Mouse (Mus musculus): ENCODE results near the gene Cep164.

The Cep164 gene

GRCm38 (mm10) chr9:45838069-45838433 lies 9.6 kb upstream of the Cep164 start:
- DNase-seq: no peak

GRCm38 (mm10) chr9:45833461-45833860 lies 5.0 kb upstream of the Cep164 start:
- DNase-seq: no peak

- DNase-seq: no peak
Observed at GRCm38 (mm10) chr9:45832898-45833297, 4.4 kb upstream of the Cep164 start.

GRCm38 (mm10) chr9:45829107-45829506 lies 616 bp upstream of the Cep164 start:
- DNase-seq: peak; percentile 75 to 82

- peak; percentile 49 to 61 for DNase-seq
Observed at GRCm38 (mm10) chr9:45827663-45828290, 714 bp downstream of the Cep164 start.

- DNase-seq: no peak
Observed at GRCm38 (mm10) chr9:45818406-45819011, 10.0 kb downstream of the Cep164 start.

- DNase-seq: peak; percentile 48 to 60
Observed at GRCm38 (mm10) chr9:45815525-45815924, 13.0 kb downstream of the Cep164 start.

GRCm38 (mm10) chr9:45815113-45815512 lies 13.4 kb downstream of the Cep164 start:
- peak in 1 of 2 experiments; percentile 22 for DNase-seq

- no peak for DNase-seq
Observed at GRCm38 (mm10) chr9:45811946-45812345, 16.5 kb downstream of the Cep164 start.

- no peak for DNase-seq
Observed at GRCm38 (mm10) chr9:45807761-45808160, 20.7 kb downstream of the Cep164 start.

- DNase-seq: no peak
Observed at GRCm38 (mm10) chr9:45807337-45807736, 21.2 kb downstream of the Cep164 start.

GRCm38 (mm10) chr9:45806847-45807246 lies 21.6 kb downstream of the Cep164 start:
- no peak for DNase-seq

GRCm38 (mm10) chr9:45803070-45803774 lies 25.3 kb downstream of the Cep164 start:
- no peak for DNase-seq

- DNase-seq: no peak
Observed at GRCm38 (mm10) chr9:45799402-45799801, 29.1 kb downstream of the Cep164 start.

- DNase-seq: peak; percentile 30 to 40
Observed at GRCm38 (mm10) chr9:45798467-45799164, 29.9 kb downstream of the Cep164 start.

- DNase-seq: no peak
Observed at GRCm38 (mm10) chr9:45797271-45797670, 31.2 kb downstream of the Cep164 start.

- DNase-seq: peak; percentile 15 to 53
Observed at GRCm38 (mm10) chr9:45795722-45796121, 32.8 kb downstream of the Cep164 start.

- no peak for DNase-seq
Observed at GRCm38 (mm10) chr9:45793697-45794096, 34.8 kb downstream of the Cep164 start.

- DNase-seq: no peak
Observed at GRCm38 (mm10) chr9:45792235-45792634, 36.3 kb downstream of the Cep164 start.

- no peak for DNase-seq
Observed at GRCm38 (mm10) chr9:45791456-45792142, 36.9 kb downstream of the Cep164 start.

GRCm38 (mm10) chr9:45788405-45788804 lies 40.1 kb downstream of the Cep164 start:
- no peak for DNase-seq

GRCm38 (mm10) chr9:45787547-45787946 lies 40.9 kb downstream of the Cep164 start:
- DNase-seq: peak in 1 of 2 experiments; percentile 16

GRCm38 (mm10) chr9:45787071-45787470 lies 41.4 kb downstream of the Cep164 start:
- peak in 1 of 2 experiments; percentile 16 for DNase-seq

Data from lung, postnatal 4 days (tissue).